Mouse (Mus musculus): ENCODE results near the gene Igfbp6.

DNA sequence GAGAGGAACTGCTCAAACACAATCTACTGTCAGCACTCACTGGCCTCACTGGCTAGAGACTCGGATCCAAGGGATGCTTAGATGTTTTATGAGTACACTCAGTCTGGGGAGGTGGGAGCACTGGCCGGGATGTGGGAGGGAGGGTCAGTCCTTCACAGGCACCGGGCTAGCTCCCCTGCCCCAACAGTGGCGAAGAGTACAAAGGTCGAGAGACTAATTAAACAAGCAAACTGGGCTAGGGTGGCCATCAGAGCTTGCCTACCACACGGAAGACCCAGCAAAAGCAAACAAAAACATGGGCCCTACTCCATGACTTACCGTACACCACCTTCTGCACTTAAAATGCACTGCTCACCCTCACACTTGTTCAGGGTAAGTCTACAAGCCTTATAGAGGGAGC, 47.5 kb downstream of the Igfbp6 start:
- TF ChIP-seq CTCF (conservative IDR thresholded peaks at IDR 0.05; ENCODE audit: insufficient read depth, insufficient read length, low read depth, low read length) (no peak), POLR2A (IDR thresholded peaks at IDR 0.05; ENCODE audit: low read depth, low read length) (no peak)
